10 mouse cellular contexts compared by ENCODE assay signal in genomic region chr2:91042651-91043398, GRCm38 (mm10). TPM values are rescaled to one million over a fixed set of nuclear protein-coding genes. Genes with fewer than 3 reads are reported as not detected.
DNase-seq lines count a peak whose midpoint lies in the region; ATAC-seq and TF ChIP-seq lines count a peak whose summit lies in the region.
"Had no signal": no experiment of that assay in that cellular context is flagged by ENCODE, and none has a peak within 500 bp of the region (broad histone marks: within the 10 kb centered on the region; RNA-seq: fewer than 3 reads in every experiment).

No protein-coding gene starts in this region.

- no peak overlapping the region for H3K4me2 ChIP-seq in limb, embryonic 13.5 days (replicated peaks)
- H3K4me2 ChIP-seq in hindbrain, embryonic 14.5 days (replicated peaks) = no peak overlapping the region
- H3K4me2 ChIP-seq: neural tube, embryonic 12.5 days had no signal

- TF ChIP-seq POLR2A in ES-Bruce4 (IDR thresholded peaks at IDR 0.05; ENCODE audit: insufficient read depth, low read length) = no peak

- TF ChIP-seq CTCF in ES-Bruce4 (IDR thresholded peaks at IDR 0.05; ENCODE audit: low read depth, low read length) = no peak

- ATAC-seq in limb, embryonic 13.5 days (ENCODE audit: low FRiP score, low read depth) = 0 out of 2 replicates have a peak, but pooled peaks have one; percentile 17
- 0 out of 2 replicates have a peak, but pooled peaks have one; percentile 27 for ATAC-seq in hindbrain, embryonic 14.5 days (ENCODE audit: low FRiP score)

- no peak overlapping the region for H3K9ac ChIP-seq in limb, embryonic 13.5 days
- H3K9ac ChIP-seq in ES-Bruce4 (ENCODE audit: low read depth, poor library complexity, severe bottlenecking) = no peak overlapping the region
- no peak overlapping the region for H3K9ac ChIP-seq in hindbrain, embryonic 14.5 days
- H3K9ac ChIP-seq: neural tube, embryonic 12.5 days had no signal

- WGBS in limb, embryonic 13.5 days = 76% methylated on average over 17 of the region's 21 CpGs
- 67% methylated on average over 21 of the region's 21 CpGs for WGBS in limb, embryonic 10.5 days
- WGBS in hindbrain, embryonic 14.5 days = 77% methylated on average over 21 of the region's 21 CpGs

- no peak for DNase-seq in limb, embryonic 10.5 days (ENCODE audit: low spot score)
- no peak for DNase-seq in hindbrain, embryonic 14.5 days (ENCODE audit: low spot score)
- peak; percentile 67 to 75 for DNase-seq in natural killer cell, adult 2 months (ENCODE audit: low spot score in 2 of 2)
- DNase-seq in cerebellum, adult 11-12 months = no peak
- no peak for DNase-seq in adrenal gland, adult (ENCODE audit: inconsistent age in 2 of 2, low spot score in 1 of 2)
- DNase-seq in left cerebral cortex, postnatal 4 days = no peak
- DNase-seq: cerebellum, postnatal 25 days had no signal

- no peaks in the 10 kb centered on the region for H3K27me3 ChIP-seq in limb, embryonic 13.5 days
- no peaks in the 10 kb centered on the region for H3K27me3 ChIP-seq in limb, embryonic 10.5 days (ENCODE audit: low read depth, poor library complexity, severe bottlenecking)
- no peaks in the 10 kb centered on the region for H3K27me3 ChIP-seq in ES-Bruce4 (ENCODE audit: control insufficient read depth, insufficient read depth, low read length, poor library complexity, severe bottlenecking)
- no peaks in the 10 kb centered on the region for H3K27me3 ChIP-seq in hindbrain, embryonic 14.5 days (ENCODE audit: control insufficient read depth, insufficient read depth, low read length)
- H3K27me3 ChIP-seq: neural tube, embryonic 12.5 days had no signal

- no peak overlapping the region for H3K27ac ChIP-seq in limb, embryonic 13.5 days
- H3K27ac ChIP-seq in limb, embryonic 10.5 days = no peak overlapping the region
- H3K27ac ChIP-seq in ES-Bruce4 (ENCODE audit: insufficient read depth, low read length) = no peak overlapping the region
- H3K27ac ChIP-seq in hindbrain, embryonic 14.5 days = no peak overlapping the region
- H3K27ac ChIP-seq: neural tube, embryonic 12.5 days had no signal

- intact Hi-C loops in left cerebral cortex, postnatal 4 days (cut with DNase I) = no loop called here

- no peak overlapping the region for H3K4me3 ChIP-seq in limb, embryonic 13.5 days
- H3K4me3 ChIP-seq in limb, embryonic 10.5 days = no peak overlapping the region
- H3K4me3 ChIP-seq in ES-Bruce4 (ENCODE audit: low read depth, low read length) = peak overlapping the region; percentile 37
- H3K4me3 ChIP-seq in hindbrain, embryonic 14.5 days (replicated peaks; ENCODE audit: low read length) = no peak overlapping the region
- H3K4me3 ChIP-seq: neural tube, embryonic 12.5 days had no signal

- TF ChIP-seq EP300 in ES-Bruce4 (IDR thresholded peaks at IDR 0.05; ENCODE audit: insufficient read depth, low read depth, low read length) = peak; percentile 81

- no peaks in the 10 kb centered on the region for H3K9me3 ChIP-seq in limb, embryonic 13.5 days
- no peaks in the 10 kb centered on the region for H3K9me3 ChIP-seq in limb, embryonic 10.5 days (replicated peaks)
- H3K9me3 ChIP-seq in ES-Bruce4 (replicated peaks; ENCODE audit: control insufficient read depth, insufficient read depth, low read length, poor library complexity, severe bottlenecking) = no peaks in the 10 kb centered on the region
- no peaks in the 10 kb centered on the region for H3K9me3 ChIP-seq in hindbrain, embryonic 14.5 days (ENCODE audit: control insufficient read depth, low read length)
- H3K9me3 ChIP-seq: neural tube, embryonic 12.5 days had no signal

- no peaks in the 10 kb centered on the region for H3K36me3 ChIP-seq in limb, embryonic 13.5 days
- no peaks in the 10 kb centered on the region for H3K36me3 ChIP-seq in limb, embryonic 10.5 days
- H3K36me3 ChIP-seq in ES-Bruce4 (ENCODE audit: control insufficient read depth, insufficient read depth, low read length, poor library complexity, severe bottlenecking) = no peaks in the 10 kb centered on the region
- H3K36me3 ChIP-seq in hindbrain, embryonic 14.5 days (replicated peaks; ENCODE audit: control insufficient read depth, insufficient read depth) = no peaks in the 10 kb centered on the region
- H3K36me3 ChIP-seq: neural tube, embryonic 12.5 days had no signal

- peaks cover 7% of the 10 kb centered on the region for H3K4me1 ChIP-seq in limb, embryonic 13.5 days
- peaks cover 21% of the 10 kb centered on the region for H3K4me1 ChIP-seq in limb, embryonic 10.5 days
- peaks cover 4% of the 10 kb centered on the region for H3K4me1 ChIP-seq in ES-Bruce4 (ENCODE audit: control insufficient read depth, insufficient read depth, low read length)
- H3K4me1 ChIP-seq in hindbrain, embryonic 14.5 days (replicated peaks; ENCODE audit: control insufficient read depth, insufficient read depth, low read length) = no peaks in the 10 kb centered on the region
- H3K4me1 ChIP-seq: neural tube, embryonic 12.5 days had no signal

RNA-seq across cellular contexts. Expression of gene Rapsn, which starts 7.4 kb away (rescaled TPM):
- 18.3 and 19.2 TPM in 2 replicates for polyA plus RNA-seq in limb, embryonic 13.5 days (2015; fragmentation: Nextera tagmentation; extraction: Ambion mirVana)
- polyA plus RNA-seq in limb, embryonic 10.5 days (2016; fragmentation: Nextera tagmentation; extraction: Ambion mirVana) = 0.30 and 1.4 TPM in 2 replicates
- 0.42 TPM in 1 of 2 replicates, not detected in the other for polyA plus RNA-seq in ES-Bruce4 (2011; ENCODE audit: insufficient read depth, insufficient read length, low read depth, missing spikeins)
- polyA plus RNA-seq in hindbrain, embryonic 14.5 days (2014; fragmentation: Nextera tagmentation; extraction: Ambion mirVana) = 0.97 and 1.1 TPM in 2 replicates
- total RNA-seq in left cerebral cortex, postnatal 4 days (2021) = not detected

RNA-seq across cellular contexts. Expression of gene Psmc3, which starts 11.0 kb away (rescaled TPM):
- polyA plus RNA-seq in limb, embryonic 13.5 days (2015; fragmentation: Nextera tagmentation; extraction: Ambion mirVana) = 316 and 328 TPM in 2 replicates
- polyA plus RNA-seq in limb, embryonic 10.5 days (2016; fragmentation: Nextera tagmentation; extraction: Ambion mirVana) = 359 and 373 TPM in 2 replicates
- 183 and 203 TPM in 2 replicates for polyA plus RNA-seq in ES-Bruce4 (2011; ENCODE audit: insufficient read depth, insufficient read length, low read depth, missing spikeins)
- 237 and 243 TPM in 2 replicates for polyA plus RNA-seq in hindbrain, embryonic 14.5 days (2014; fragmentation: Nextera tagmentation; extraction: Ambion mirVana)
- total RNA-seq in left cerebral cortex, postnatal 4 days (2021) = 100 to 1,000 TPM; 190 to 192 TPM

RNA-seq across cellular contexts. Expression of gene Slc39a13, which starts 27.4 kb away (rescaled TPM):
- polyA plus RNA-seq in limb, embryonic 13.5 days (2015; fragmentation: Nextera tagmentation; extraction: Ambion mirVana) = 59.9 and 67.5 TPM in 2 replicates
- 18.1 and 31.6 TPM in 2 replicates for polyA plus RNA-seq in limb, embryonic 10.5 days (2016; fragmentation: Nextera tagmentation; extraction: Ambion mirVana)
- 9.2 and 14.1 TPM in 2 replicates for polyA plus RNA-seq in ES-Bruce4 (2011; ENCODE audit: insufficient read depth, insufficient read length, low read depth, missing spikeins)
- 27.4 and 27.6 TPM in 2 replicates for polyA plus RNA-seq in hindbrain, embryonic 14.5 days (2014; fragmentation: Nextera tagmentation; extraction: Ambion mirVana)
- 10 to 100 TPM; 30.6 to 41.6 TPM for total RNA-seq in left cerebral cortex, postnatal 4 days (2021)

RNA-seq across cellular contexts. Expression of gene Spi1, which starts 39.4 kb away (rescaled TPM):
- 4.6 and 6.0 TPM in 2 replicates for polyA plus RNA-seq in limb, embryonic 13.5 days (2015; fragmentation: Nextera tagmentation; extraction: Ambion mirVana)
- polyA plus RNA-seq in limb, embryonic 10.5 days (2016; fragmentation: Nextera tagmentation; extraction: Ambion mirVana) = 2.0 and 2.6 TPM in 2 replicates
- polyA plus RNA-seq in ES-Bruce4 (2011; ENCODE audit: insufficient read depth, insufficient read length, low read depth, missing spikeins) = not detected in 2 replicates
- 4.1 and 4.3 TPM in 2 replicates for polyA plus RNA-seq in hindbrain, embryonic 14.5 days (2014; fragmentation: Nextera tagmentation; extraction: Ambion mirVana)
- 1 to 10 TPM; 3.0 to 3.2 TPM for total RNA-seq in left cerebral cortex, postnatal 4 days (2021)

Comparison
In these comparisons a context has a peak if more than half of its experiments do, and no peak if none do; other contexts are left out.
1. DNase-seq: peak in natural killer cell, adult 2 months (2 of 2); none in limb, embryonic 10.5 days (single experiment), hindbrain, embryonic 14.5 days (single experiment), cerebellum, adult 11-12 months (single experiment), adrenal gland, adult (0 of 2) and left cerebral cortex, postnatal 4 days (single experiment).